Mouse (Mus musculus) left cerebral cortex, postnatal 10 days (tissue): ENCODE measurements at regions not wholly inside any gene's neighbourhood (a gene's known extent, or its start where the extent isn't known, plus 50 kb on each side); places are given as distances from the start of the nearest gene placed in this dataset.
"Not testable (repeated sequence)": the region's sequence is repeated elsewhere in the genome, so short reads cannot be mapped to it uniquely, and the experiment has no call there.

Source experiments
- DNase-seq, 2 experiments: peaks; one replicate each; pipeline ENCODE4 v3.0.0; 2021 to 2022; ENCODE audit warnings: low spot score in 2 of 2, mixed read lengths in 1 of 2; ENCODE audit errors: extremely low spot score in 1 of 2
- intact Hi-C: fragments of 180-260 bp; cut with DNase I; formaldehyde crosslinking; loops from one replicate; pipeline ENCODE4 v1.15.1; 2025

- intact Hi-C loops = no loop called here
- no peak for DNase-seq
These were observed 1707.9 kb upstream of the 5930422O12Rik start for GRCm38 (mm10) chr8:31720585-31720984.

GRCm38 (mm10) chr8:31725430-31725829 lies 1703.1 kb upstream of the 5930422O12Rik start:
- intact Hi-C loops = no loop called here
- DNase-seq = no peak

DNA sequence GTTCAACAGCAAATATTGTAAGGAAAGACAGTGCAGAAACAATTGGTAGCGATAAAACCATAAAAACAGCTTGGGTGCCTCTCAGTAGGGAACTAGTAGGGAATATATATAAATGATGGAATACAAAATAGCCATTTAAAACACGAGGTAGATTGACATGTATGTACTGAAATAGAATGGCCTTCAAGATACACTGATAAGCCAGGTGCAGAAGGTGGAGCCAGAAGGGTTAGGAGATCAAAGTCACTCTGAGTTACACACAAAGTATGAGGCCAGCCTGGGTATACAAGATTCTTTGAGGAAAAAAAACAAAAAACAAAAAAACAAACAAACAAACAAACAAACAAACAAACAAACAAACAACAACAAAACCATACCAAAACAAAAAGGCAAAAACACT lies 1692.9 kb upstream of the 5930422O12Rik start:
- intact Hi-C loops = no loop called here
- DNase-seq = no peak

DNA sequence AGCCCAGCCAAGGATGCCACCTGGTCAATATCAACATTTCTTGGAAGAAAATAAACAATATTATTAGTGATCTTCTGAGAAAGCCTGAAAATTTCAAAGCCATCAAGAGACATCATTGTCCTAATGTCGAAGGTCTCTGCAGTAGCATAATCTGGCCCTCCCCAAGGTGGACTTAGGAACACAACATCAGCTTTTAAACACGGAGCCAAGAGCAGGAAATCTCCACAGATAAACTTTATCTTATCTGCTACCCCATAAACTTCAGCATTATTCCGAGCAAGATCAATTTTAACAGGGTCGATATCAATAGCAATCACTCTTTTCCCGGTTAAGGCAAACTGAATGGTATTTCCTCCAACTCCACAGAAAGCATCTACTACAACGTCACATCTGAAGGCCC lies 1691.2 kb upstream of the 5930422O12Rik start:
- DNase-seq, intact Hi-C loops: not testable (repeated sequence)

- intact Hi-C loops = no loop called here
- DNase-seq = no peak
These were observed 1681.7 kb upstream of the 5930422O12Rik start for GRCm38 (mm10) chr8:31746855-31747254.

DNA sequence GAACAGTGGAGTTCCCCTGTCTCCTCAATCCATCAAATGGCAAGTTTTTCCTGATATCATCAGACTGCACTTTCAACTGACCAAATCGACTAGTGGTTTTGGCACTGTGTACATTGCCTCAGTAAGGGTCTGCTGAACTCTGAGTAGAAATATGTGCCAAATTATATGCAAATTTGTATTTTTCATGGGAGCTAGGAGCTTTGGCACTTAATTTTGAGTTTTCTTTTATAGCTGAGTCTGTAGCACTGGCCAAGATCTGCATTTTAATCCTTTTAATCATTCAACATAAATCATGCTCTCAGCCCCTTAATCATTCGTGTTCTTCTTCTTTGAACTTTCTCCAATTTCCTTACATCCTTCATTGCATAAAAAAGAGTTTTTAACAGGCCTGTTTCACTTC lies 1678.5 kb upstream of the 5930422O12Rik start:
- intact Hi-C loops = no loop called here
- no peak for DNase-seq

- intact Hi-C loops = no loop called here
These were observed 1677.9 kb upstream of the 5930422O12Rik start for GRCm38 (mm10) chr8:31750482-31751126.

GRCm38 (mm10) chr8:31755737-31756136 lies 1672.8 kb upstream of the 5930422O12Rik start:
- DNase-seq = no peak
- intact Hi-C loops = no loop called here

More at GRCm38 (mm10) chr8:31750482-31751126, 1677.9 kb upstream of the 5930422O12Rik start:
- no peak for DNase-seq

DNA sequence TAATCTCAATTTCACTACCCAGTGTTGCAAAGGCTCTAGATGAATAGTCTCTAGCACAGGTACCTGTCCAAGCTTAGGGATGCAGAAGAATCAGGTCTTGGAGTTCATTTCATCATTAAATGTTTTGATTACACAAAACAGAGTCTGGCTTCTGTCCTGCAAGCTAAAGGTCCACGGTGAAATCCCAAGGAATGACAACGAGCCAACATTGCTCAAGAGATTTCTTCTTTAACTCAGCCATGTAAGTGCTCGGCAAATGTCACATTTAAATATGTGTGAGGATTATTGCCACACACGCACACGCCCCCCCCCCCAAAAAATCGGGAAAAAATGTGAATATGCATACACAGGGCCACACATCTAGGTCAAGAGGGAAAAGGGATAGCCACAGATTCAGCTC lies 1666.4 kb upstream of the 5930422O12Rik start:
- intact Hi-C loops = no loop called here
- DNase-seq = no peak
